Mouse (Mus musculus): ENCODE results near the gene Pcolce2. TPM values are rescaled to one million over a fixed set of nuclear protein-coding genes. Genes with fewer than 3 reads are reported as not detected.
"Not testable (repeated sequence)": the region's sequence is repeated elsewhere in the genome, so short reads cannot be mapped to it uniquely, and the experiment has no call there.

The Pcolce2 gene
- 10 to 100 TPM in 1 of 2 experiments, 1 to 10 TPM in 1; 7.6 to 10.6 TPM for total RNA-seq (2021)
- long read RNA-seq, experiment 1, full-length matches to known transcripts: 4 of 6 reads
- long read RNA-seq, experiment 1, partial matches to known transcripts: 0 of 6 reads
- long read RNA-seq, experiment 1, other reads (novel, unspliced or antisense): 2 of 6 reads
- long read RNA-seq, experiment 2, full-length matches to known transcripts: 5 of 7 reads
- long read RNA-seq, experiment 2, partial matches to known transcripts: 2 of 7 reads
- long read RNA-seq, experiment 2, other reads (novel, unspliced or antisense): 0 of 7 reads

DNA sequence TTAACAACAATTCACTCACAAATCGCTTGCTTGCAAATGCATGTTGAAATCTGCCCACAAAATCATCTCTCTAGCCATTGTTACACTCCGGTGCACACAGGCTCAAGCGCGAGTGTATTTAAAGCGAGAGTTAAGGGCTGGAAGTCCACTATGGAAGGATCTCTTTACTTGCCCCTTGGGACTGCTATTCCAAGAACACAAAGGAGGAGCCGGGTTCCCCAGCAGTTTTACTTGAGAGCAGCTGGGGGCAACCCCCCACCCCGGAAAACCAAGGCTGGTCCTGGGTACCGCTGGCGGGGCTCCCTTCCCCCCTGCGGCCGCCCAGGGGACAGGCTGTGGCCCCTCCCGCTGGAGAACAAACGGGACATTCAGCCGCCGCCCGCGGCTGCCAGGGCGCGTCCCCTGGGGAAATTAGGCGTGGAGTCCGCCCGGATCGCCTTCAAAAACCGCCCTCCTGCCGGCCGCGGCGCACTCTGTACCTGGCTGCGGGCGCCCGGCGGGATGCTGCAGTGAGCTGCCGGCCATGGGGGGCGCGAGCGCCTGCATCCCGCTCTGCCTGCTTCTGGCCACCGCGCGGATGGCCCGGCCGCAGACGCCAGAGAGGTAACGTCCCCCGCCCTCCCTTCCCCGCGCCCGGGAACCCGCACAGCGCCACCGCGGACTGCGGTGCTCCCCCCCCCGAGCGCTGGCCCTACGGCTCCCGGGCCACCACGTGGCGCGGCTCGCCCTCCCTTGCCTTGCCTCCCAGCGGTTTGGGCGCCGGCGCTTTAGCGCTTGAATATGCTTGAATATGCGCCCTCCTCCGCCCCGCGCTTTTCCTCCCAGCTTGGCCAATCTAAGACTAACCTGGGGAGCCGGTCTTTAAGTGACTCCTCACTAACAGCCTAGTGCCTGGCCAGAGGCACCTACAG is at the start of gene Pcolce2:
Gene Pcolce2, plus strand, starts transcription at position 331 of the 911 bp plus-strand sequence.
- DNase-seq (ENCODE audit: low spot score): peak; percentile 43

DNA sequence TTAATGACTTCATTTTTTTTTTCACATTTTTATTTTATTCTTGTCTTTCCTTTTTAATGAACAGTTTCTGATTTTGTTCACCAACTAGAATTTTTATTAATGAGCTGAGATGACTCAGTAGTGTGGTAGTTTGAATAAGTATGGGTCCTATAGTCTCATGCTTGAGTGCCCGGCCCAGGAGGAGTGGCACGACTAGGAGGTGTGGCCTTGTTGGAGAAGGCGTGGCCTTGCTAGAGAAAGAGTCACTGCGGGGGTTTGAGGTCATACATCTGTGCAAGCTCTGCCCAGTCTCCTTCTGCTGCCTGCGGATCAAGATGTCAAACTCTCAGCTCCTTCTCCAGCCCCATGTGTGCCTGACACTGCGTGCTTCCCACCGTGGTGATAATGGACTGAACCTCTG is 49.3 kb upstream of the Pcolce2 start:
- DNase-seq (ENCODE audit: low spot score): no peak

GRCm38 (mm10) chr9:95594291-95594690 is 43.1 kb upstream of the Pcolce2 start:
- no peak for DNase-seq (ENCODE audit: low spot score)

DNA sequence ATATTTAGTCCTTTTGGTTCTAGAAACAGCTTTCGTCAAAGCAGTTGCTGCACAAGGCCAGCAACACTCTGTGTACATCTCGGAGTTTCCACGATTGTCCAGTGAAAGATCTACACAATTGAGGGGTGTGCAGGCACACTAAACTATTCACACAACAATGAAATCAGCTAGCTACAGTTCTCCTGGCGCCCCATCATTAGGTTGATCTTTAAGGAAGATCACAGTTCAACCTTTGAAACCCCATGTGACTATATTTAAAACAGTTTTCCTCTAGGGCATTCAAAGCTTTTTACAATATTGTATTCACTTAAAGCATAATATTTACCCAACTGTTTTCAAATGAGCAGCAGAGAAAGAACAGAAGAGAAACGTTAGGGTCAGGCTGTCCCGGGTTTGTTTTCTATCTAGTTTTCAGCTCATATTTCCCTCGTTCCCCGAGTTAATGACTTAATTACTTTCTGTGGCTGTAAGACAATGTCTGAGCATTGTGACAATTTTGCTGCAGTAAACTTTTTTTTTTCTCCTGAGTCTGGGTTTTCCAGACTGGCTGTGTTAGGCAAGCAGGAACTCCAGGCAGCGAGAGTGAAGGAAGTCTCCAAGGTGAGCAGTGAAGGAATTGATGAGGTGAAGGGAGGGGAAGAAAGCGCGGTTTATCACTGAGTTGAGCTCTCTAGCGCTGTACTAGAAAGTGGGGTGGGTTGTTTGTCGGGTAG is 39.8 kb upstream of the Pcolce2 start:
- no peak for DNase-seq (ENCODE audit: low spot score)

- DNase-seq (ENCODE audit: low spot score): no peak
These were observed 39.2 kb upstream of the Pcolce2 start for GRCm38 (mm10) chr9:95598179-95598721.

DNA sequence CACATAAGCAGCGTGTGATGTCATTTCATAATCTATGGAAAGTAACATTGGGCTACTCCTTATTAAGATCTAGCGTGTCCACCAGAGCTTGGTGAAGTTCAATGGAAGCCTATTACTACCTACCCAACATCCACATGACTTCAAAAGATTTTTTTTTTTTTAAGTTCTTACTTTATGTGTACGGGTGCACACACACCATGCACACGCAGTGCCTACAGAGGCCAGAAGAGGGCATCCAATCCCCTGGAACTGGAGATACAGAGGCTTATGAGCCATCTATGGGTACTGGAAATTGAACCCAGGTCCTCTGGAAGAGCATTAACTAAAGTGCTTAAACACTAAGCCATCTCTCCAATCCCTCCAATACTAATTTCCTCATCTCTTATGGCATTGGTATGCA is 38.0 kb upstream of the Pcolce2 start:
- no peak for DNase-seq (ENCODE audit: low spot score)

- DNase-seq (ENCODE audit: low spot score): no peak
These were observed 34.6 kb upstream of the Pcolce2 start for GRCm38 (mm10) chr9:95602849-95603248.

- no peak for DNase-seq (ENCODE audit: low spot score)
These were observed 34.1 kb upstream of the Pcolce2 start for GRCm38 (mm10) chr9:95603316-95603715.

GRCm38 (mm10) chr9:95607196-95607595 is 30.2 kb upstream of the Pcolce2 start:
- no peak for DNase-seq (ENCODE audit: low spot score)

- DNase-seq (ENCODE audit: low spot score): no peak
These were observed 25.1 kb upstream of the Pcolce2 start for GRCm38 (mm10) chr9:95612246-95612768.

GRCm38 (mm10) chr9:95613426-95614127 is 23.8 kb upstream of the Pcolce2 start:
- no peak for DNase-seq (ENCODE audit: low spot score)

DNA sequence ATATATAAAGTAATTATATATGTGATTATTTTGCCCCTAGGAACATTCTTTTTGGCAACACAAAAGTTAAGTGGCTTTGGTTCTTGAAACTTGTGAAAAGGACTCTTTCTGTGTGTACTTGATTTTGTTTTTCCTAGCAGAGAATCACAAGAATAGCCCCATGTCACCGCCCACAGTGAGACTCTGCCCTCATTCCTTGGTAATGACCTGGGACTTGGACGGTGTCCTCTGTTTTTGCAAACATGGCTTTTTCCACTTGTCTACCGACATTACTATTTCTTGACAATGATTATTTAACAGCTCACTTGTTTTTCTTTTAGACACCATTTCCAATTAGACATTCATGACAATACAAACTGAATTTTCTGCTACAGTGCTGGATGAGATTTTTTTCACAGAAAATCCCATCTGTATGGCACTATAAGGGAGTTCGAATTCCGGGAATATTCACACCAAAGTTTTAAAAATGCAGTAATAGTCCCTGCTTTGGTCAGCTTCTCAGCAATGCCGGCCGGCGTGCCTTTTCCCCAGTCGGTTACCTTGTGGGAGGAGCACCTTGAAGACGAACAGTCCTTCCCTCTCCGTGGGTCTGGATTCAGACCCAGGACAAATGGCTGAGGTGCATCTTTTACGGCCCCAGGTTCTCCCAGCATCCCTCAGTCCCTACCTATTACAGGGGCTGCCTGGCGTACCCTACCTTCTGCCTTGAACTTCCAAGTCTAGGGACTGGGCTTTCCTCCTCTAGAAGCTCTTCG is 22.4 kb upstream of the Pcolce2 start:
- DNase-seq (ENCODE audit: low spot score): peak; percentile 66

- DNase-seq (ENCODE audit: low spot score): no peak
These were observed 21.4 kb upstream of the Pcolce2 start for GRCm38 (mm10) chr9:95615961-95616360.

DNA sequence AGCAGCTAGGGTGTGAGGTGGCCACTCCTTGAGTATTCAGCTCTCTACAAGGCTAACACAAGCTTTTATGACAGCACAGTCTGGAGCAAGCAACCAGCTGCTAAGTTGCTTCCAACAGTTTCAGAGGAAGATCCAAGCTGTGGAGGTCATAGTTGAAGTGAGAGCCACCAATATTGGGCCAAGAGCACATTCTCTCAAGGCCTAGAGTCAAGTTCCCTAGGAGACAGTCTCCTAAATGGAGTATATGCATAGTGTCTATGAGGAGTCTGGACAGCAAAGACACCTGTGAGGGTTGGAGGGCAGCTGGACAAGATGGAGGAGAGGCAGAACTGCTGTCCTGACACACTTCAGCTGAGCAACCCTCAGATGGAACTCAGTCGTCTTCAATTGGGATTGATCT is 18.8 kb upstream of the Pcolce2 start:
- DNase-seq (ENCODE audit: low spot score): no peak

DNA sequence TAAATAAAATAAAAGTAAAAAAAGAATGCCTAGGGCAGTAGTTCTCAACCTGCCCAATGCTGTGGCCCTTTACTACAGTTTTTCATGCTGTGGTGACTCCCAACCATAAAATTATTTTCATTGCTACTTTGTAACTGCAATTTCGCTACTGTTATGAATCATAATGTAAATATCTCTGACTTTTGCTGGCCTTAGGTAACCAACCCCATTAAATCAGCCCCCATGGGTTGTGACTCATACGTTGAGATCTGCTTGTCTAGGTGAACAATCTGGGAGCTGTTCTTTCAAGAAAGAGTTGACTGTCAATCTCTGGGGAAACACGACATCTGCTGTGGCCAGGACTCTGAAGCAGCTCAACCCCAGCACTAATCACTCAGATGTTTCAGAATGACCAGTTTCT is 13.3 kb upstream of the Pcolce2 start:
- DNase-seq (ENCODE audit: low spot score): no peak

- no peak for DNase-seq (ENCODE audit: low spot score)
These were observed 8.9 kb upstream of the Pcolce2 start for GRCm38 (mm10) chr9:95628439-95628948.

DNA sequence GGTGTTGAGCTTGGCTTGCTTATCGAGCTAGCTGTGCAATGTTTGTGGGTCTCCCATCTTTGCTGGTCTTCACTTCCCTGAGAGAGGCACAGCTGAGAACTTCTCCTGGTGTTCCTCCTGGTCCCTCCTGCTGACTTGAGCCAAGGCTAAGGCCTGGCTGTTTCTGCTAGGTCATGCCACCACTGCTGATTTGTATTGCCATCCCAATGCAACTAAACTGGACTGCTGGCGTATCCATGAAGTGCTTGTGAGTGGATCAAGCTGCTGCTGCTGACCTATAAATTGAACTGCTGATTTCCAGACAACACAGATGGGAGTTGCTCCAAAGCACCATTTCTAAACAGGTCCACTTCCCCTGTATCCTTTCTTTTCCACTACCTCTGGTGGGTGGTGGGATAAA is 7.8 kb upstream of the Pcolce2 start:
- not testable (repeated sequence) for DNase-seq (ENCODE audit: low spot score)

DNA sequence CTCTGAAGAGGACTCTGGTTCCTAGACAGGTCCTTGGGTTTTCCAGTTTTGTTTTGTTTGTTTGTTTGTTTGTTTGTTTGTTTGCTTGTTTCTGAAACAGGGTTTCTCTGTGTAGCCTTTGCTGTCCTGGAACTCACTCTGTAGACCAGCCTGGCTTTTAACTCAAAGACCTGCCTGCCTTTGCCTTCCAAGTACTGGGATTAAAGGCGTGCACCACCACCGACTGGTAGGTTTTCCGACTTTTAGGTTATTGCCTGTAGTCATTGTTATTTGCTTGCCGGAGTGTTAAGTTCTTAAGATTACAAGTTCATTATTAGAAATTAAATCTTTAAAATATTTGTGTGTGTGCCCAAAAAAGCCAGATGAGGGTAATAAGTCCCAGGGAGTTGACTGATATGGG is 1.0 kb upstream of the Pcolce2 start:
- no peak for DNase-seq (ENCODE audit: low spot score)

GRCm38 (mm10) chr9:95639919-95640318 is 2.5 kb downstream of the Pcolce2 start:
- no peak for DNase-seq (ENCODE audit: low spot score)

GRCm38 (mm10) chr9:95645926-95646325 is 8.5 kb downstream of the Pcolce2 start:
- DNase-seq (ENCODE audit: low spot score): no peak
